32 mouse cellular contexts compared by ENCODE assay signal in genomic region chr3:88129006-88129405, GRCm38 (mm10). TPM values are rescaled to one million over a fixed set of nuclear protein-coding genes. Genes with fewer than 3 reads are reported as not detected.
"Had no signal": no experiment of that assay in that cellular context is flagged by ENCODE, and none has a peak within 500 bp of the region (broad histone marks: within the 10 kb centered on the region; RNA-seq: fewer than 3 reads in every experiment).

No protein-coding gene starts in this region.

- H3K9me3 ChIP-seq: heart, embryonic 10.5 days; hindbrain, embryonic 10.5 days; hindbrain, embryonic 12.5 days; kidney, embryonic 15.5 days; limb, embryonic 13.5 days; limb, embryonic 15.5 days; liver, embryonic 12.5 days had no signal

- ATAC-seq: hindbrain, postnatal 0 days; intestine, embryonic 16.5 days; liver, embryonic 12.5 days had no signal

- DNase-seq: gastrocnemius, adult 2 months; gastrocnemius, postnatal 10 days; gastrocnemius, postnatal 25 days; heart, adult 18-20 months; heart, postnatal 10 days; heart, postnatal 4 days; kidney, adult 11 months; kidney, adult 2 months; kidney, adult 9 months; kidney, postnatal 14 days; kidney, postnatal 36 days; layer of hippocampus, adult 9-11 months; layer of hippocampus, postnatal 36 days; left cerebral cortex, postnatal 4 days had no signal

- H3K4me1 ChIP-seq: limb, embryonic 13.5 days had no signal

- H3K36me3 ChIP-seq: heart, embryonic 10.5 days; heart, embryonic 12.5 days; hindbrain, embryonic 10.5 days; hindbrain, embryonic 12.5 days; kidney, embryonic 15.5 days; limb, embryonic 13.5 days; limb, embryonic 15.5 days; liver, embryonic 12.5 days had no signal

- H3K9ac ChIP-seq: heart, embryonic 12.5 days; hindbrain, embryonic 12.5 days; hindbrain, embryonic 14.5 days; kidney, embryonic 15.5 days; limb, embryonic 13.5 days; limb, embryonic 15.5 days; liver, embryonic 12.5 days; liver, embryonic 14.5 days had no signal

- H3K27ac ChIP-seq: gastrocnemius, adult 2 months; heart, embryonic 10.5 days; hindbrain, embryonic 10.5 days; hindbrain, embryonic 12.5 days; hindbrain, embryonic 14.5 days; hindbrain, postnatal 0 days; kidney, embryonic 15.5 days; kidney, postnatal 0 days; limb, embryonic 13.5 days; limb, embryonic 15.5 days; liver, embryonic 12.5 days; liver, embryonic 14.5 days had no signal

- H3K27me3 ChIP-seq: heart, embryonic 12.5 days; hindbrain, embryonic 12.5 days; kidney, embryonic 15.5 days; limb, embryonic 13.5 days; limb, embryonic 15.5 days; liver, embryonic 12.5 days had no signal

- H3K4me2 ChIP-seq: heart, embryonic 12.5 days; hindbrain, embryonic 12.5 days; hindbrain, embryonic 14.5 days; kidney, embryonic 15.5 days; limb, embryonic 13.5 days; limb, embryonic 15.5 days; liver, embryonic 12.5 days had no signal

- H3K4me3 ChIP-seq: gastrocnemius, adult 2 months; heart, embryonic 10.5 days; heart, embryonic 12.5 days; hindbrain, embryonic 10.5 days; hindbrain, embryonic 12.5 days; kidney, embryonic 15.5 days; limb, embryonic 13.5 days; limb, embryonic 15.5 days; liver, embryonic 12.5 days had no signal

RNA-seq across cellular contexts. Expression of gene Ttc24, which starts 50.9 kb away (rescaled TPM):
- polyA plus RNA-seq: heart, embryonic 12.5 days; heart, embryonic 14.5 days; hindbrain, embryonic 10.5 days; hindbrain, embryonic 14.5 days; hindbrain, postnatal 0 days; intestine, embryonic 14.5 days; intestine, embryonic 16.5 days; kidney, adult 2 months; kidney, embryonic 15.5 days; kidney, postnatal 0 days; large intestine, adult 2 months; limb, embryonic 11.5 days; limb, embryonic 13.5 days; limb, embryonic 15.5 days; liver, adult 2 months; liver, embryonic 12.5 days; liver, embryonic 14.5 days had no signal
